In genomic region chr5:110176362-110177020, GRCm38 (mm10) we compare ENCODE assay signal across 8 mouse cellular contexts. TPM values are rescaled to one million over a fixed set of nuclear protein-coding genes. Genes with fewer than 3 reads are reported as not detected.
DNase-seq lines count a peak whose midpoint lies in the region; ATAC-seq and TF ChIP-seq lines count a peak whose summit lies in the region.

Gene Golga3, plus strand, starts transcription at chr5:110176701.

- peak within 1 kb of the TSS; percentile 80 for H3K27ac ChIP-seq in hindbrain, embryonic 13.5 days

- no peaks in the 10 kb centered on the region for H3K9me3 ChIP-seq in hindbrain, embryonic 13.5 days

- H3K4me2 ChIP-seq in hindbrain, embryonic 13.5 days: peak within 1 kb of the TSS; percentile 83

- peaks cover 15% of the 10 kb centered on the region for H3K36me3 ChIP-seq in hindbrain, embryonic 13.5 days

- H3K4me3 ChIP-seq in hindbrain, embryonic 13.5 days: peak within 1 kb of the TSS; percentile 67

- in situ Hi-C loops in Patski (cut with MboI; ENCODE audit: low pct_unique_long_range_greater_than_20kb): no loop called here

- no peaks in the 10 kb centered on the region for H3K27me3 ChIP-seq in Patski
- H3K27me3 ChIP-seq in hindbrain, embryonic 13.5 days: no peaks in the 10 kb centered on the region

- TF ChIP-seq CTCF in Patski (IDR thresholded peaks at IDR 0.05): no peak

- POLR2A ChIA-PET in Patski (lab: Charles Lee): interaction anchor here (0.6 to 1.6 kb wide), 2 partner anchors 11 to 30 kb away, joined by 3 to 8 read pairs; no protein-coding TSS in a partner anchor

- CTCF ChIA-PET in Patski (lab: Charles Lee): interaction anchor here (1.4 to 2.4 kb wide), 2 partner anchors 9 to 10 kb away, joined by 6 to 11 read pairs; no protein-coding TSS in a partner anchor

- peak within 1 kb of the TSS; percentile 82 for H3K9ac ChIP-seq in hindbrain, embryonic 13.5 days

- under 1% methylated on average over 41 of the region's 41 CpGs for WGBS in hindbrain, embryonic 13.5 days

- ATAC-seq in Patski: peak; percentile 94
- ATAC-seq in hindbrain, embryonic 13.5 days (ENCODE audit: low FRiP score): peak; percentile 99

- DNase-seq in Patski (ENCODE audit: low read depth, low spot score): peak; percentile 75
- peak; percentile 94 to 95 for DNase-seq in cerebellum, postnatal 14 days
- peak; percentile 86 to 89 for DNase-seq in frontal cortex, postnatal 14 days (ENCODE audit: low spot score in 2 of 2)
- DNase-seq in layer of hippocampus, postnatal 25 days (ENCODE audit: extremely low spot score in 1 of 2, low spot score in 1 of 2): peak; percentile 79 to 84
- peak; percentile 93 for DNase-seq in lung, postnatal 25 days (ENCODE audit: low spot score)
- DNase-seq in retina, embryonic 14.5 days (ENCODE audit: low spot score): peak; percentile 96
- DNase-seq in thymus, postnatal 4 days: peak; percentile 95

- H3K4me1 ChIP-seq in hindbrain, embryonic 13.5 days (replicated peaks): peaks cover 22% of the 10 kb centered on the region

RNA-seq across cellular contexts. Expression of gene Golga3, which starts in this region (rescaled TPM):
- polyA plus RNA-seq in Patski (2021): 33.5 TPM
- 22.1 and 22.9 TPM in 2 replicates for polyA plus RNA-seq in hindbrain, embryonic 13.5 days (2015; fragmentation: Nextera tagmentation; extraction: Ambion mirVana)
- total RNA-seq in layer of hippocampus, postnatal 25 days (2021): 10 to 100 TPM; 44.6 to 50.7 TPM

Comparison
In these comparisons a context has a peak if more than half of its experiments do, and no peak if none do; other contexts are left out.
1. Peak in every context shown above with its lines: DNase-seq, ATAC-seq, H3K4me3 ChIP-seq and H3K27ac ChIP-seq.